Mouse (Mus musculus): ENCODE measurements at regions not wholly inside any gene's neighbourhood (a gene's known extent, or its start where the extent isn't known, plus 50 kb on each side); places are given as distances from the start of the nearest gene placed in this dataset.
"Not testable (repeated sequence)": the region's sequence is repeated elsewhere in the genome, so short reads cannot be mapped to it uniquely, and the experiment has no call there.

DNA sequence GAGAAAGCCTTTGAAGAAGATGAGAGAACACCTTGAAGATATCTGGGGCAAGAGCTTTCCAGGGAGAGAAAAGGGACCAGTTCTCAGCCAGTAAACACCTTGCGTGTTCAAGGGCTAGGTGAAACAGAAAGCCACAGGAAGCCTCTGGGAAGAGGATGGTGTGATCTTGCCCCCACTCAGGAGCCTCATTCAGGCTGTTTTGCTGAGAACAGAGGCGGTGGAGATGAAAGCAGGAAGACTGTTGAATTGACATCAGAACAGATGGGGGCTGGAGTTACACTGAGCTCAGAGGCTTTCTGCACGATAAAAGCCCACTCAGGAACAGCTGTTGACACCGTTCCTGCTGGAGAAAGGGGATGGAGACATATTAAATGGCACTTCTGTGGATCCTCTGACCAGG, 262.5 kb downstream of the Dad1 start:
- Histone ChIP-seq H3K9ac (ENCODE audit: low read depth, low read length, severe bottlenecking) (no peak overlapping the region), H3K27me3 (ENCODE audit: control insufficient read depth, insufficient read depth, low read length) (no peaks in the 10 kb centered on the region), H3K27ac (replicated peaks; ENCODE audit: low read depth, low read length) (no peak overlapping the region), H3K4me1 (ENCODE audit: control insufficient read depth, insufficient read depth, low read length) (no peaks in the 10 kb centered on the region), H3K4me2 (replicated peaks; ENCODE audit: low read depth, low read length, severe bottlenecking) (no peak overlapping the region), H3K4me3 (replicated peaks; ENCODE audit: low read length) (no peak overlapping the region), H3K36me3 (ENCODE audit: control insufficient read depth, insufficient read depth, low read length) (no peaks in the 10 kb centered on the region), H3K9me3 (ENCODE audit: control insufficient read depth, low read length) (no peaks in the 10 kb centered on the region)
- TF ChIP-seq POLR2A (IDR thresholded peaks at IDR 0.05; ENCODE audit: borderline replicate concordance, extremely low read depth, insufficient read depth, insufficient read length), result no peak
- ATAC-seq (ENCODE audit: low FRiP score, low read depth) (no peak), DNase-seq (ENCODE audit: low spot score) (no peak)
- WGBS, result 20% methylated on average over 4 of the region's 4 CpGs

DNA sequence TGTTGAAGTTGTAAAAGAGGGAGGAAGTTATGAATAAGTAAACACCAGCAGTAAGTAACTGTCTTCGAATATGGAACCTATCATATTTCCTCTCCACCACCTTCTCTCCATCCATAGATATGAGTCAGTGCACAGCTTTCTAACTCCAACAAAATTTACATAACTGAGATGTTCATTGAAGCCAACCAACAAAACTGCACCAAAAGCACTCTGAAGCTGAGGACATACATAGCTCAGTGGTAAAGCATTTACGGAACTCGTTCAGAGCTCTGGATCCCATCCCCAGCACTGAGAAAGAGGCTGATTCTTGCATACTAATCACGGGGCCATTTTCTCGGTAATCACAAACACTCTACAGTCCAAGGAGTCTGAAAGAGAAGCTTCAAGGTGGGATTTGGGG, 273.1 kb downstream of the Dad1 start:
- H3K4me1 ChIP-seq (ENCODE audit: control insufficient read depth, insufficient read depth, low read length), result no peaks in the 10 kb centered on the region
- no peak overlapping the region for H3K4me3 ChIP-seq (replicated peaks; ENCODE audit: low read length)
- 63% methylated on average over 5 of the region's 5 CpGs for WGBS
- no peak for TF ChIP-seq POLR2A (IDR thresholded peaks at IDR 0.05; ENCODE audit: borderline replicate concordance, extremely low read depth, insufficient read depth, insufficient read length)
- no peak overlapping the region for H3K4me2 ChIP-seq (replicated peaks; ENCODE audit: low read depth, low read length, severe bottlenecking)
- no peak overlapping the region for H3K27ac ChIP-seq (replicated peaks; ENCODE audit: low read depth, low read length)
- ATAC-seq (ENCODE audit: low FRiP score, low read depth), result no peak
- H3K36me3 ChIP-seq (ENCODE audit: control insufficient read depth, insufficient read depth, low read length), result no peaks in the 10 kb centered on the region
- H3K9ac ChIP-seq (ENCODE audit: low read depth, low read length, severe bottlenecking), result no peak overlapping the region
- no peaks in the 10 kb centered on the region for H3K9me3 ChIP-seq (ENCODE audit: control insufficient read depth, low read length)
- no peaks in the 10 kb centered on the region for H3K27me3 ChIP-seq (ENCODE audit: control insufficient read depth, insufficient read depth, low read length)
- no peak for DNase-seq (ENCODE audit: low spot score)

DNA sequence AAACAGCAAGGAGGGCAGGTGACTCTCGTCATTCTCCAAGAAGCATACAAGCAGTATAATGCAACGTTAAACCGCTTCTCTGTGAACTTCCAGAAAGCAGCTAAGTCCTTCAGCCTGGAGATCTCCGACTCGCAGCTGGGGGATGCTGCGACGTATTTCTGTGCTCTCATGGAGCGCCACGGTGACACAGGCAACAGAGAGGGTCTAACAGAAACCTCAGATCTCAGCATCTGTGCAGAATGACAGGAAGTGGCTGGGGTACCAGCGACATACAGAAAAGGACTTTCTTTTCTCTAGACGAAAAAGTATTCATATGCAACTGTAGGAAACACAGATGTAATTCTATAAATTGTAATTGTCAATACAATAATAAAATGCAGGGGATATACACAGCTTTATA, 292.5 kb downstream of the Dad1 start:
- H3K36me3 ChIP-seq (ENCODE audit: control insufficient read depth, insufficient read depth, low read length); H3K4me3 ChIP-seq (replicated peaks; ENCODE audit: low read length); H3K27ac ChIP-seq (replicated peaks; ENCODE audit: low read depth, low read length); H3K9ac ChIP-seq (ENCODE audit: low read depth, low read length, severe bottlenecking); H3K4me1 ChIP-seq (ENCODE audit: control insufficient read depth, insufficient read depth, low read length); H3K9me3 ChIP-seq (ENCODE audit: control insufficient read depth, low read length); H3K4me2 ChIP-seq (replicated peaks; ENCODE audit: low read depth, low read length, severe bottlenecking); ATAC-seq (ENCODE audit: low FRiP score, low read depth); H3K27me3 ChIP-seq (ENCODE audit: control insufficient read depth, insufficient read depth, low read length); DNase-seq (ENCODE audit: low spot score): not testable (repeated sequence)
- 73% methylated on average over 8 of the region's 11 CpGs for WGBS

DNA sequence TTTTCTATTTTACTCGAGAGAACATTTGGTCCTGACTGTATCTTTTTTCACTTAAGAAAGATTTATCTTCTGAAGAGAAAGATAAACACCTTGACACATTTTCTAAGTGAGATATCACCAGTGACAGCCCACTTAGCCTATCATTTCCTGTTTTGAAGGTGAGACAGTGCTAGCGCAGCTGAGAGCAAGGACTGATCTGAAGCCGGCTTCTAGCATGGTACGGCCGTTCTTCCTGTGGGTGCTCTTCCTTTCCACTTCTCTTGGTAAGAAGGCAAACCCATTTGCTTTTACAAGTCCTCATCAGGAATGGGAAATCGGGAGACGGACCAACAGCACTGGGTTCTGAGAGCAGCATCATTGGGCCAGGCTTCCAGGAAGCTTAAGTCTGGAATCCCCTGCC, 293.1 kb downstream of the Dad1 start:
- no peak for ATAC-seq (ENCODE audit: low FRiP score, low read depth)
- no peaks in the 10 kb centered on the region for H3K27me3 ChIP-seq (ENCODE audit: control insufficient read depth, insufficient read depth, low read length)
- H3K9me3 ChIP-seq (ENCODE audit: control insufficient read depth, low read length), result no peaks in the 10 kb centered on the region
- no peak overlapping the region for H3K27ac ChIP-seq (replicated peaks; ENCODE audit: low read depth, low read length)
- no peaks in the 10 kb centered on the region for H3K4me1 ChIP-seq (ENCODE audit: control insufficient read depth, insufficient read depth, low read length)
- no peak overlapping the region for H3K9ac ChIP-seq (ENCODE audit: low read depth, low read length, severe bottlenecking)
- no peak overlapping the region for H3K4me2 ChIP-seq (replicated peaks; ENCODE audit: low read depth, low read length, severe bottlenecking)
- no peak overlapping the region for H3K4me3 ChIP-seq (replicated peaks; ENCODE audit: low read length)
- DNase-seq (ENCODE audit: low spot score), result no peak
- 64% methylated on average over 7 of the region's 7 CpGs for WGBS
- no peaks in the 10 kb centered on the region for H3K36me3 ChIP-seq (ENCODE audit: control insufficient read depth, insufficient read depth, low read length)
- TF ChIP-seq POLR2A (IDR thresholded peaks at IDR 0.05; ENCODE audit: borderline replicate concordance, extremely low read depth, insufficient read depth, insufficient read length), result no peak

DNA sequence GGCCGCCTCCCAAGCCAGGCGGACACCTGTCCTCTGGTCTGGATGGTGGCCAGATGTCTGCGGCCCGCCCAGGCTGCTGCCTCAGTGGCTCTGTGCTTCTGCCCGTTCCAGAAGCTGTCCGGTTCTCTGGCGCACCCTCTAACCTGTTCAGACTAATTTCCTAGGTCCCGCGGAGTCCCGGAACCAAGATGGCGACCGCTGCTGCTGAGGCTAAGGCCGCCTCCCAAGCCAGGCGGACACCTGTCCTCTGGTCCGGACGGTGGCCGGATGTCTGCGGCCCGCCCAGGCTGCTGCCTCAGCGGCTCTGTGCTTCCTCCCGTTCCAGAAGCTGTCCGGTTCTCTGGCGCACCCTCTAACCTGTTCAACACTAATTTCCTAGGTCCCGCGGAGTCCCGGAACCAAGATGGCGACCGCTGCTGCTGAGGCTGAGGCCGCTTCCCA, 318.1 kb downstream of the Dad1 start:
- H3K4me2 ChIP-seq (replicated peaks; ENCODE audit: low read depth, low read length, severe bottlenecking); H3K36me3 ChIP-seq (ENCODE audit: control insufficient read depth, insufficient read depth, low read length); H3K27me3 ChIP-seq (ENCODE audit: control insufficient read depth, insufficient read depth, low read length); H3K4me3 ChIP-seq (replicated peaks; ENCODE audit: low read length); H3K4me1 ChIP-seq (ENCODE audit: control insufficient read depth, insufficient read depth, low read length); H3K9ac ChIP-seq (ENCODE audit: low read depth, low read length, severe bottlenecking); DNase-seq (ENCODE audit: low spot score); ATAC-seq (ENCODE audit: low FRiP score, low read depth); H3K9me3 ChIP-seq (ENCODE audit: control insufficient read depth, low read length); H3K27ac ChIP-seq (replicated peaks; ENCODE audit: low read depth, low read length): not testable (repeated sequence)
- 96% methylated on average over 23 of the region's 29 CpGs for WGBS

DNA sequence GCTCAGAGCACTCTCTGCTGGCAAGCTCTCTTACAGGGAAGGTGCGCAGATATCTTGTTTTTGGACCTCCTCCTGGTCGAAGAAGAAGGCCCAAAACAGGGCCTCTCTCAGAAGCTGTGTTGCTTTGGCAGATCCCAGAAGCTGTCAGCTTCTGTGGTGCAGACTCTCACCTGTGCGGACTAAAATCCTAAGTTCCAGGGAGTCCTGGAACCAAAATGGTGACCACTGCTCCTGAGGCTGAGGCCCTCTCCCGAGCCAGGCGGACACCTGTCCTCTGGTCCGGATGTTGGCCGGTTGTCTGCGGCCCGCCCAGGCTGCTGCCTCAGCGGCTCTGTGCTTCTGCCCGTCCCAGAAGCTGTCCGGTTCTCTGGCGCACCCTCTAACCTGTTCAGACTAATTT, 318.6 kb downstream of the Dad1 start:
- DNase-seq (ENCODE audit: low spot score); H3K36me3 ChIP-seq (ENCODE audit: control insufficient read depth, insufficient read depth, low read length); H3K4me3 ChIP-seq (replicated peaks; ENCODE audit: low read length); H3K27me3 ChIP-seq (ENCODE audit: control insufficient read depth, insufficient read depth, low read length); H3K27ac ChIP-seq (replicated peaks; ENCODE audit: low read depth, low read length); H3K4me1 ChIP-seq (ENCODE audit: control insufficient read depth, insufficient read depth, low read length); H3K9me3 ChIP-seq (ENCODE audit: control insufficient read depth, low read length); H3K4me2 ChIP-seq (replicated peaks; ENCODE audit: low read depth, low read length, severe bottlenecking); H3K9ac ChIP-seq (ENCODE audit: low read depth, low read length, severe bottlenecking); ATAC-seq (ENCODE audit: low FRiP score, low read depth): not testable (repeated sequence)
- 83% methylated on average over 7 of the region's 13 CpGs for WGBS
